Mouse (Mus musculus): ENCODE results near the gene Smim12.
A peak's percentile ranks its signal among the peaks of the same experiment; 100 is the strongest.

The Smim12 gene

GRCm38 (mm10) chr4:127235742-127236487 is 7.7 kb upstream of the Smim12 start:
- peak; percentile 87 for DNase-seq (ENCODE audit: inconsistent ontology term)

DNA sequence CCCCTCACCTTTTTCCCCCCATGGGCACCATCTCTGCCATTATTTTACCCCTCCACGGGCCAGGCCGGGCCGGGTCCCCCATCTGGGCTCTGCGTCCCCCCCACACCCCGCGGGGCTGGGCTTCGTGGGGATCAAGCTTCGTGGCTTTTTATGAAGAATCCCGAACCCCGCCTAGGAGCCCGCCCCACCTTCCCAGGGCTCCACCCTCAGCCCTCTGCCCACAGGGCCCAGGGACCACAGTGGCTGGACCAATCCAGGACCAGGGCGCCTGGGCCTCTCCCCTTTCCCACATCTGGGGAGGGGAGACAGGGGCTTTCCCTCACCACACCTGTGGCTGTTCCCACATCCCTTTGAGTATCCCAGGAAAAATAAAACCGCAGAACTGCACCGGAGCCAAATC is 7.0 kb upstream of the Smim12 start:
- peak; percentile 16 for DNase-seq (ENCODE audit: inconsistent ontology term)

DNA sequence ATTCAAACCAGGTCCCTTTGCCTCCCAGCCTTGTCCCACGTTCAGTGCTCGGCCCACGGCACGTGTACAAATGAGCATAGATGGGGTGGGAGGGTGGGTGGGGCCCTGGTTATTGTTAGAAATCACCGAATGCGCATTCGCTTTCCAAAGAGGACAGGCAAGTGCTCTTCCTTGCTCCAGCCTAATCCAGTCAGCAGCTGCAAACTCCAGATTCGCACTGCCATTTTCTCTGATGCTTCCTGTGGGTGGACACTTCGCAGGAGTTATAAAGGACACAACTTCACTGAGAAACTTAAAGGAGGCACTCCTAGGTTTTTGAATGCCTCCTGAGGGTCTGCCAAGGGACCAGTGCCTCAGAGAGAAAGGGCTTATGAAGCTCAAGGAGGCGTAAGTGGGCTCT is 6.3 kb upstream of the Smim12 start:
- DNase-seq (ENCODE audit: inconsistent ontology term) = no peak

GRCm38 (mm10) chr4:127242696-127243095 is 888 bp upstream of the Smim12 start:
- DNase-seq (ENCODE audit: inconsistent ontology term) = no peak

DNA sequence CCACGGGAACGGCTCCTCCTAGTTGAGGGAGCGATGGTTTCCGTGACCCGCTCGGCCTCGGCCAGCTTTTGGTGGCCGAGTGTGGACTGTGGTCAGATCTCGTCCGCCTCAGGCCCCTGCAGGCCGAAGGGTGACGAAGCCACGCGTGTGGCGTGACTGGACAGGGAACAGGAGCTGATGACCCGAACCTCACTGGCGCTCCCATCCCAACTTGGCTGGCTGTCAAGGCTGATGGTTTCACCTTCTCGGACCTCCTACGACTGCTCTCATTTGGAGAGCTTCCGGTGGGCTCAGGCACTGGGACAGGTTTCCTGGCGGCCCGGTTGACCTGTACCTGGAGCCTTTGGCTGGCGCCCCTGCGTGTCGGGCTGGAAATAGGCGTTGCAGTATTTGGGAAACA is 369 bp downstream of the Smim12 start:
- no peak for DNase-seq (ENCODE audit: inconsistent ontology term)

- peak; percentile 85 for DNase-seq (ENCODE audit: inconsistent ontology term)
Observed at GRCm38 (mm10) chr4:127249701-127250349, 6.2 kb downstream of the Smim12 start.

DNA sequence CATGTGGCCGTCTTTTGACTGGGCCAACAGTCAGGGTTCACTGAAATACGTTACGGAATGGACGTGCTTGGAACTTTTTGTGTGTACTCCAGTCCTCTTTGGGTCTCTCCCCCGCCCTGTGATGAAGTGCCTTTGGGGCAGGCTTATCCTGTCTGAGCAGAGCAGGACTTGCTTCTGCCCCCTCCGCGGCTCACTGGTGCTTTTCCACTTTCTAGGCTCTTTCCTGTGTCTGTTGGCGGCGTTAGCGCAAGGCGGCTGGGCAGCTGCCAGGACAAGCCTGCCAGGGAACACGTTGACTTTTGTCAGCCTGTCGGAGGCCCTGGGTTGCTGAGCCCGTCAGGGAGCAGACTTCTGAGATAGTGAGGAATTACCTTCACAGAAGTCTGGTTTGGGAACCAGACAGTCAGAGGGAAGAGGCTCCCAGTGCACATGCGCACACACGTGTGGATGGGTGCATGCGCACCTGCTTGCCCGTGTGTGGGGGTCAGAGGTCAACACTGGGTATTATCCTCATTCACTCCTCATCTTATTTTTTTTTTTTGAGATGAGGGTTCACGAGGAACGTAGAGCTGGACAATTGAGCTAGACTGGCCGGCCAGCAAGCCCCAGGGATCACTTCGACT is 8.5 kb downstream of the Smim12 start:
- peak; percentile 30 for DNase-seq (ENCODE audit: inconsistent ontology term)

DNA sequence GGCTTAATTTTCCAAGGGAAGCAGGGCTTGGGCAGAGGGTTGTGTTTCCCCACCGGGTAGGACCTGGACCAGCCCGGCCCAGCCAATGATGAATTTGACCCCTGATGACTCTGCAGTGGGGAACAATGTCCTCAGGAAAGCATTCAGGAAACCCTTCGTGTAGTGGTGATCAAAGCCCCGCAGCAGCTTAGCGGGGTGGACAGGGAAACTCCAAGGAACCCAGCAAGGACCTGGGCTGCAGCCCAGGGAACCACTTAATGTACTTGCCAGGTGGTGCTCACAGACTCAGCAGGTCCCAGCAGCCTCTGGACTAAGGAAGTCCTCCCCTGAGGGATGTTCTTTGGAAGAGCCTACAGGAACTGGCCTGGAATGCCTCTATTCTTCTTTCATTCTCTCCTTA is 13.2 kb downstream of the Smim12 start:
- DNase-seq (ENCODE audit: inconsistent ontology term) = no peak

DNA sequence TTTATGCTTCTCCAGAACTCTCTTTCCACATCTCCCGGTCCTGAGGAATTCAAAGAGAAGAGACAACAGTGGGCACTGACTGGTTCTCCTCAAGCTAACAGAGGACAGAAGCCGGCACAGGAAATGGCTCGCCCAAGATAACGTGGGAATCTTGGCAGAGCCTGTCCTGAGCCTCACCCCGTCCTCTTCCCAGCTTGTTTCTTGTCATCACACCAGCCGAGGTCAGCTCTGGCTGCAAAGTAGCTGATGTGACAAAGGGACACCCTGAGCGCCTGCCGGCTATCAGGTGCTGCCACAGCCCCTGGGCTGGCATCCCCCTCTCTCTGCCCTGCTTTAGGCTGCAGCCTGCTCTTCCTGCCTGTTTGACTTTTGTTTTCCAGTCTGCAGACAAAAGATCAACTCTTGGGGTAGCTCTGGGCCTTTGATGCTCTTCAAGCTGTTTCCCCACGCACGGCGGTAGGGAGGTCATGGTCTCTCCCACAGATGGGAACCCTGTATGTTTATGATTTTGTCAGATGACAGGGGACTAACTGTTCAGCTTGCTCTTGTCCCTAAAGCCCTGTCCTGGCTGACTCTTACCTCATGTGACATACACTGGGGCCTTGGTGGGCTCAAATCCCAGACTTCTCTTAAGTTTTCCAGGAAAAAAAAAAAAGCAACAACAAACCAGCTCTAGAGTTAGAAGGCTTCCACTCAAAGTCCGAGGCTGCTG is 14.8 kb downstream of the Smim12 start:
- DNase-seq (ENCODE audit: inconsistent ontology term) = no peak

DNA sequence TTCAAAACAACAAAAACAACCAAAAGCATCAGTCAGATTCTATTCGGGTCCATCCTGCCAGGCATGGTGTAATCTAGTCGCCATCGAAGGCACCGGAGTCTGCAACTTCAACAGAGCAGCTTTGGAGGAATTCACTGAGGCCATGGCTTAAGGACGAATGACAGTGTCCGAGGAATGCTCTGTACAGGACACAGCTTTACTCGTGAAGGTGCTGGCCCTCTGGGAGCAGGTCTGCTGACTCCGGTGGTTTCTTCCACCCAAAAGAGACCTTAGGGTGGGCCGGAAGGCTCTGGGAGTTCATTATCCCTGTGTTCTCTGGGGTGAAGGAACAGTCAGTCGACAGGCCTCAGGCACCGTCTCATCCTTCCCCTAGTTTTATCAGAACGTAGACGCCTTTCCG is 18.0 kb downstream of the Smim12 start:
- DNase-seq (ENCODE audit: inconsistent ontology term) = no peak

GRCm38 (mm10) chr4:127263438-127264182 is 20.0 kb downstream of the Smim12 start:
- DNase-seq (ENCODE audit: inconsistent ontology term) = no peak

- DNase-seq (ENCODE audit: inconsistent ontology term) = no peak
Observed at GRCm38 (mm10) chr4:127264183-127264554, 20.6 kb downstream of the Smim12 start.

GRCm38 (mm10) chr4:127278451-127279001 is 34.9 kb downstream of the Smim12 start:
- DNase-seq (ENCODE audit: inconsistent ontology term) = no peak

GRCm38 (mm10) chr4:127279241-127279640 is 35.7 kb downstream of the Smim12 start:
- no peak for DNase-seq (ENCODE audit: inconsistent ontology term)

- no peak for DNase-seq (ENCODE audit: inconsistent ontology term)
Observed at GRCm38 (mm10) chr4:127286907-127287306, 43.3 kb downstream of the Smim12 start.

DNA sequence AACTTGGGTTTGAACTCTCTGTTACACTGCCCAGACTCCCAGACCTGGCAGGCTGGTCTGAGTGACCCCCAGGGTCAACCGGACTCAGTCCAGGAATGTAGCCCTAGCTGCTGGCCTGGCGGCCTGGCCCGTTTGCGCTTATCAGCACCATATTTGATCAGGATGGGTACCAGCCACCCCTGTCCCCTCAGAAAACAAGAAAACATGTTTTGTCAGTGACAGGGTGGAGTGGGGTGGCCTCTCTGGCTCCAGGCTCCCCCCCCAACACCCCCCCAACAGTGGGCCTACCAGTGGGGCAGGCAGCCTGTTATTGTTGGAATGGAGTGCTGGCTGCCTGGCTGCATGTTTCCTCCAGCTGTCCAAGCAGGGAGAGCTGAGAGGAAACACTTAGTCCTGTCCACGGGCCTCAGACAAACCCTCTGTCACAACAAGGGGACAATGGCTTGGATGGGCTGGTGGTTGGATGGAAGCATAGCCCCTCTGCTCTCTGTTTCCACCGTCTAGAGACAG is 45.5 kb downstream of the Smim12 start:
- DNase-seq (ENCODE audit: inconsistent ontology term) = no peak

DNA sequence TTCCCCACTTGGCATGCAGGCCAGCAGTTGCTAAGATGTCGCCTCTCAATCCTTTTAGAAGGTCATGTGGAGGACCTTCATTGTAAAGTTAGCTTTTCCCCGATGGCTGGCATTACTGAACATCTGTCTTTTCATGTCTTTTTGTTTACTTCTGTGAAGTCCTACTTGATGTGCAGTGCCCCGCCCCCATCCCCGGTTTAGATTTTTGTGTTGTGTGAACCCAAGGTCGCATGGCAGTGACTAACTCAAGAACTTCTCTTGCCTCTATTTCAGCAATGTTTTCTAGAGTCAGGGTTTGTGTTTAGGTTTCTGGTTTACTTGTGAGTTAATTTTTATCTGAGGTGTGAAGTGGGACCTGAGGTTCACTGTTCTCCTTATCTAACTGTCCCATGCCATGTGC is 49.0 kb downstream of the Smim12 start:
- DNase-seq (ENCODE audit: inconsistent ontology term) = no peak

Measured in Muller cell, postnatal 12 days (primary cell).